Mouse (Mus musculus): ENCODE results near the gene Snrnp35. TPM values are rescaled to one million over a fixed set of nuclear protein-coding genes. Genes with fewer than 3 reads are reported as not detected.

The Snrnp35 gene
- polyA plus RNA-seq, 1 experiment, result 1.7 TPM

DNA sequence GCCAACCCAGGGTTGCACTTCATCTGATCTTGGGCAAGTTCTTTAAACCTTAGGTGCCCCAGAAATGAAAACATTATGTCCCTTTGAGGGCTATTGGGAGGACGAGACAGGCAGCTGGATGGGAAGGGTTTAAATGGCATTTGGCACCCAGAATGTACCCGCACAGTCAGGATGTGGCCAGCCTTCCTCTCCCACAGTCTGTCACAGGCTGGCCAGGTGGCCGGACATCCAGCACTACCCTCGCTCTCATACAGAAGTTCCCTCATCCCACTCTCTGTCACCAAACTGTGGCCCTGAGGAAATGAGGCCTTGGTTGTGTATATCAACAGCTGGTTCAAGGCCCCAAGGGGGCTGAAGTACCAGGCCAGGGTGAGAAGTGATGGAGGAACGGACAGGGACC lies 42.0 kb downstream of the Snrnp35 start:
- no peak for DNase-seq (ENCODE audit: low read depth in 1 of 2, low spot score in 2 of 2)
- Histone ChIP-seq H3K27ac (ENCODE audit: insufficient read depth, low read length) (no peak overlapping the region), H3K36me3 (ENCODE audit: control insufficient read depth, insufficient read depth, low read length) (no peaks in the 10 kb centered on the region), H3K4me1 (ENCODE audit: control insufficient read depth, insufficient read depth, insufficient read length) (peaks cover 6% of the 10 kb centered on the region; the same call in 1 of the 2 replicates), H3K4me3 (ENCODE audit: extremely low read depth, insufficient read depth, insufficient read length) (no peak overlapping the region), H3K27me3 (ENCODE audit: control insufficient read depth, insufficient read depth, low read length) (no peaks in the 10 kb centered on the region; the same call in 1 of the 2 replicates)
- TF ChIP-seq POLR2A (IDR thresholded peaks at IDR 0.05; ENCODE audit: low read depth, low read length) (no peak), CTCF (IDR thresholded peaks at IDR 0.05; ENCODE audit: extremely low read depth, insufficient read depth, insufficient read length, insufficient replicate concordance) (no peak)
- 32% methylated on average over 5 of the region's 5 CpGs for WGBS

DNA sequence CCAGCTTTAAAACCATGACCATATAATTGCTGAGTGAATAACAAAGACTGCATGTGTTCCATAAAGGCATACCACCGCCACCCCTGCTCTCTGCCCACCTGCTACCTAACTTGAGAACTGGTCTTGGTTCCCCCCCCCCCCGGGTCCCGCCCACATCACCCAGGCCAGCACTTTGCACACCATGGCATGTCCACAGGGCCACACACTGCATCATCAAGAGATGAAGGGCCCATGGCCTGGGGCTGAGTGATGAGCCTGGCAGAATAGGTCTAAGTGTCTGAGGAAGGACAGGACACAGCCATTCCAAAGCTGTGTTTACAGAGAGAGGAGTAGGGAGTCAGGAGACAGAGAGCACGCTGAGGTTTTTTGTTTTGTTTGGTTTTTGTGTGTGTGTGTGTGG lies 45.4 kb downstream of the Snrnp35 start:
- no peak for DNase-seq (ENCODE audit: low read depth in 1 of 2, low spot score in 2 of 2)
- Histone ChIP-seq H3K27ac (ENCODE audit: insufficient read depth, low read length) (no peak overlapping the region), H3K4me3 (ENCODE audit: extremely low read depth, insufficient read depth, insufficient read length) (no peak overlapping the region), H3K36me3 (ENCODE audit: control insufficient read depth, insufficient read depth, low read length) (no peaks in the 10 kb centered on the region), H3K4me1 (ENCODE audit: control insufficient read depth, insufficient read depth, insufficient read length) (peaks cover 7% of the 10 kb centered on the region; the same call in 1 of the 2 replicates), H3K27me3 (ENCODE audit: control insufficient read depth, insufficient read depth, low read length) (peaks cover 6% of the 10 kb centered on the region)
- TF ChIP-seq CTCF (IDR thresholded peaks at IDR 0.05; ENCODE audit: extremely low read depth, insufficient read depth, insufficient read length, insufficient replicate concordance), result no peak
- TF ChIP-seq POLR2A (IDR thresholded peaks at IDR 0.05; ENCODE audit: low read depth, low read length), result no peak
- 79% methylated on average over 4 of the region's 4 CpGs for WGBS

DNA sequence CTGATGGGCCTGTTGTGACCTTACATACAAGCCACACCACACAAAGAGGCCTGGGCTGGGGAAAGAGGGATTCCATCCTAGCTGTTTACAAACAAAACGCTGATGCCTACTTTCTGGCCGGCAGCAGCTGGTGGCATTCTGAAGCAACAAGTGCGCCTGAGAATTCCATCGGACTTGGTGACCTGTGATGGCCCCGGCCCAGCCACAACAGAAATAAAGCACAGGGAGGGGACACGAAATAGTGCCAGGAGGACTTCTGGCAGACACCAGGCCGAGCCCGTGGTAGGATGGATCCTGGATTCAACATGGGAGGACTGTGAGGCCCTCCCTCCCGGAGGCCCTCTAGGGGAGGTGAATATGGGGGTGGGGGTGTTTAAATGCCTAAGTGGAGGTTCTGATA lies 45.9 kb downstream of the Snrnp35 start:
- Histone ChIP-seq H3K4me1 (ENCODE audit: control insufficient read depth, insufficient read depth, insufficient read length) (peaks cover 7% of the 10 kb centered on the region; the same call in 1 of the 2 replicates), H3K4me3 (ENCODE audit: extremely low read depth, insufficient read depth, insufficient read length) (no peak overlapping the region), H3K36me3 (ENCODE audit: control insufficient read depth, insufficient read depth, low read length) (no peaks in the 10 kb centered on the region), H3K27me3 (ENCODE audit: control insufficient read depth, insufficient read depth, low read length) (peaks cover 6% of the 10 kb centered on the region), H3K27ac (ENCODE audit: insufficient read depth, low read length) (no peak overlapping the region)
- 80% methylated on average over 9 of the region's 9 CpGs for WGBS
- TF ChIP-seq POLR2A (IDR thresholded peaks at IDR 0.05; ENCODE audit: low read depth, low read length) (no peak), CTCF (IDR thresholded peaks at IDR 0.05; ENCODE audit: extremely low read depth, insufficient read depth, insufficient read length, insufficient replicate concordance) (no peak)
- DNase-seq (ENCODE audit: low read depth in 1 of 2, low spot score in 2 of 2), result no peak

DNA sequence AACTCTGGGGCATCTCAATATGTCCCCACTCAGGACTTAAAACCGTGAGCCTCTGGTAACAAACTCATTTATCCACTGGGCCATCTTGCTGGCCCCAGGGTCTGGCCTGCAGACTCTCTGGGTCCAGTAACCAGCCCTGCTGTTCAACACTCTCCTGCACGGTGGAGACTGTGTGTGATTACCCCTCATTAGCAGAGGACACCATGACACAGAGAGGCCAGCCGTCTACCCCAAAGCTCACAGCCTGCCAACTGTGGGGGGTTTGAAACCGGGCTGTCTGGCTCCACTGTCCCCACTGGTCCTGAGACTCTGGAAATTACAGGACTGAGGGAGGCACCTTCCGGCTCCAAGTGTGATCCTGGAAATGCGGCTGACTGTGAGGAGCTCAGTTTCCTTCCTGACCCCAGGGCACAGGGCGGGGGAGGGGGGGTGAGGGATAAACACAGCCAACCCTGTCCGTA lies 46.3 kb downstream of the Snrnp35 start:
- WGBS, result 64% methylated on average over 8 of the region's 8 CpGs
- DNase-seq (ENCODE audit: low read depth in 1 of 2, low spot score in 2 of 2), result no peak
- H3K4me3 ChIP-seq (ENCODE audit: extremely low read depth, insufficient read depth, insufficient read length), result no peak overlapping the region

DNA sequence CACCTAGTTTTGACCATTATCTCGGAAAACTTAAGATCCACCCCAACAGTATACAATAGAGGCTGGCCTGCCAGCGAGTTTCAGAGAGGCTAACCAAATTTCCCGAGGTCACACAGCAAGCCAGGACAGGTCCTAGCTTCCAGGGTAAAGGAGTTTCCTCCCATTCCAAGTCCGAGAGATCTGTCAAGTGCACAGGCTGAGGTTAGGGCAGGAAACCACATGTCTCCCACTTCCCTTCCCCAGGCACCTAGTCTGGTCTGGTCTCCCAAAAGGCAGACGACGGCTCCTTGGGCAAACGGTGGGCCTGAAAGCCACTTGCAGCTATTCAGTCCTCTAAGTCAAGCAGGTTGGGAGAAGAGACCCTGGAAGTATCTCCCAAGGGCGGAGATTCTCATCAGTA lies 46.8 kb downstream of the Snrnp35 start:
- DNase-seq (ENCODE audit: low read depth in 1 of 2, low spot score in 2 of 2), result no peak
- H3K36me3 ChIP-seq (ENCODE audit: control insufficient read depth, insufficient read depth, low read length), result no peaks in the 10 kb centered on the region
- WGBS, result 22% methylated on average over 8 of the region's 8 CpGs
- no peak overlapping the region for H3K27ac ChIP-seq (ENCODE audit: insufficient read depth, low read length)
- H3K27me3 ChIP-seq (ENCODE audit: control insufficient read depth, insufficient read depth, low read length), result peaks cover 6% of the 10 kb centered on the region
- peaks cover 7% of the 10 kb centered on the region; the same call in 1 of the 2 replicates for H3K4me1 ChIP-seq (ENCODE audit: control insufficient read depth, insufficient read depth, insufficient read length)
- no peak for TF ChIP-seq CTCF (IDR thresholded peaks at IDR 0.05; ENCODE audit: extremely low read depth, insufficient read depth, insufficient read length, insufficient replicate concordance)
- TF ChIP-seq POLR2A (IDR thresholded peaks at IDR 0.05; ENCODE audit: low read depth, low read length), result no peak
- H3K4me3 ChIP-seq (ENCODE audit: extremely low read depth, insufficient read depth, insufficient read length), result no peak overlapping the region

More for the DNA sequence above, 46.3 kb downstream of the Snrnp35 start:
- H3K27me3 ChIP-seq (ENCODE audit: control insufficient read depth, insufficient read depth, low read length), result peaks cover 6% of the 10 kb centered on the region
- TF ChIP-seq POLR2A (IDR thresholded peaks at IDR 0.05; ENCODE audit: low read depth, low read length), result no peak
- TF ChIP-seq CTCF (IDR thresholded peaks at IDR 0.05; ENCODE audit: extremely low read depth, insufficient read depth, insufficient read length, insufficient replicate concordance), result no peak
- no peaks in the 10 kb centered on the region for H3K36me3 ChIP-seq (ENCODE audit: control insufficient read depth, insufficient read depth, low read length)
- H3K4me1 ChIP-seq (ENCODE audit: control insufficient read depth, insufficient read depth, insufficient read length), result peaks cover 7% of the 10 kb centered on the region; the same call in 1 of the 2 replicates
- no peak overlapping the region for H3K27ac ChIP-seq (ENCODE audit: insufficient read depth, low read length)

DNA sequence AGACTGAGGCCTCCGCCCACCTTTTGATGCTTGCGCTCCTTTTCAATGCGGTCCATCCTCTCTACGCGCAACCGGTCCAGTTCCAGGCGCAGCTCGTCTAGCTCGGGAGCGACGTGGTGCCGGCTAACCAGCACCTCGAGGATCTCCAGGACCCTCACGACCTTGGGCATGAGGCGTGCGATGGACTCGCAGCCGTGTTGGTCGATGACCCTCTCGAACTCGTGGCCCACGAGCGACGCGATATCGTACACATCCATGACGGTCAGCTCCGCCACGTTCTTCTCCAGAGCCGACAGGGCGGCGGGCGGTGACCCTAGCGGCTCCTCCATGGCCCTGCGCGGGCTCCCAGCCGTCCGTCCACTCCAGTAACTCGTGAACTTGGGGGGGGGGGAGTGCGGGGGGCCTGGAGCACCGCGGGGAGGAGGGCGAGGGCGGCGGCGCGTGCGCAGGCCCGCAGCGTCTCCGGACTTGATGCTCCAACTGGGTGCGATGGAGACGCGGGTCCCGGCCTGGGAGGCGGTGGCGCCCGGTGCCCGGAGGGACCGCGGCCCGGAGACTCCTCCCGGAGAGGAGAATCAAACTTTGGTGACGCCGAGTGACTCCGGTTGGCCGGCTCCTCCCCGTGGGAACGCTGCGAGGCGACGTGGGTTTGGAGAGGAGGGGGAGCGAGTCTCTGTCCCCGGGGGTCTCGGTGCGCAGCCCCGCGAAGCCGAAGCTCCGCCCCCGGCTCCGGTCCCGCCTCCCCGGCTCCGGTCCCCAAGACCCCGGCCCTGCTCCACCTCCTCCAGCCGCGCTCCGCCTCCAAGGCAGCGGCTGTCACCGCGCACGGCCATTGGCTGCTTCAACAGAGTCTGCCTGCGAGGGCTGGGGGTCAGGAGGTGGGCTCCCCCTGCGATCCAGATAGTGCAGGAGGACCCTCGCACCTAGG lies 48.0 kb downstream of the Snrnp35 start, which contains the start of gene Rilpl1:
Rilpl1 (minus strand) TSS at position 737 of the 928 bp plus-strand sequence.
- peak in 1 of 2 experiments; percentile 51 for DNase-seq (ENCODE audit: low read depth in 1 of 2, low spot score in 2 of 2)
- WGBS, result 2% methylated on average over 96 of the region's 96 CpGs
- TF ChIP-seq CTCF (IDR thresholded peaks at IDR 0.05; ENCODE audit: extremely low read depth, insufficient read depth, insufficient read length, insufficient replicate concordance), result no peak
- TF ChIP-seq POLR2A (IDR thresholded peaks at IDR 0.05; ENCODE audit: low read depth, low read length), result no peak
- Histone ChIP-seq H3K36me3 (ENCODE audit: control insufficient read depth, insufficient read depth, low read length) (no peaks in the 10 kb centered on the region), H3K4me3 (ENCODE audit: extremely low read depth, insufficient read depth, insufficient read length) (peak within 1 kb of the TSS; percentile 73), H3K4me1 (ENCODE audit: control insufficient read depth, insufficient read depth, insufficient read length) (peaks cover 7% of the 10 kb centered on the region; the same call in 1 of the 2 replicates), H3K27ac (ENCODE audit: insufficient read depth, low read length) (peak within 1 kb of the TSS; percentile 20; the same call in 1 of the 2 replicates), H3K27me3 (ENCODE audit: control insufficient read depth, insufficient read depth, low read length) (peaks cover 6% of the 10 kb centered on the region)
